Mouse (Mus musculus) small intestine, adult 2 months (tissue): ENCODE data around the gene Gabbr2.

ENCODE experiments used
- CTCF ChIP-seq: fragments of 200-500 bp; IDR thresholded peaks from 2 replicates; pipeline ENCODE4 v1.5.1; 2012; ENCODE audit warnings: low read depth, mild to moderate bottlenecking, control low read depth, inconsistent platforms, low read length, moderate library complexity, mixed read lengths; ENCODE audit not compliant: insufficient replicate concordance, insufficient read length; ENCODE audit errors: extremely low read depth
- POLR2A ChIP-seq: fragments of 200-500 bp; IDR thresholded peaks from 2 replicates; pipeline ENCODE4 v1.6.1; 2012; ENCODE audit warnings: low read depth, mild to moderate bottlenecking, control low read depth, inconsistent platforms, low read length, moderate library complexity

GRCm38 (mm10) chr4:46690023-46690420 lies 301.7 kb downstream of the Gabbr2 start:
- TF ChIP-seq CTCF (no peak), POLR2A (no peak)
